Mouse (Mus musculus) intestine, postnatal 0 days (tissue): ENCODE data around the gene Dock11. TPM values are rescaled to one million over a fixed set of nuclear protein-coding genes. Genes with fewer than 3 reads are reported as not detected.

Experiments used
- ATAC-seq: fragments of 200-750 bp; cut with Nextera tagmentation; 2 replicates; pipeline ENCODE4 v1.8.0; 2017; ENCODE audit warnings: mild to moderate bottlenecking, moderate TSS enrichment, moderate library complexity
- H3K27ac ChIP-seq: fragments of 300-500 bp; sonication (generic); 2 replicates; pipeline ENCODE4 v1.5.1; 2014; ENCODE audit warnings: mild to moderate bottlenecking, low read depth, low read length, moderate library complexity
- H3K27me3 ChIP-seq: fragments of 300-500 bp; sonication (generic); replicated peaks from 2 replicates; pipeline ENCODE4 v1.6.1; 2014; ENCODE audit warnings: low read length, mixed read lengths; ENCODE audit not compliant: control insufficient read depth, insufficient read depth
- H3K36me3 ChIP-seq: fragments of 300-500 bp; sonication (generic); 2 replicates; pipeline ENCODE4 v1.6.1; 2014; ENCODE audit warnings: mild to moderate bottlenecking, moderate library complexity; ENCODE audit not compliant: control insufficient read depth, insufficient read depth
- H3K4me1 ChIP-seq: fragments of 300-500 bp; sonication (generic); replicated peaks from 2 replicates; pipeline ENCODE4 v1.6.1; 2014; ENCODE audit warnings: antibody characterized with exemption, low read length, mixed read lengths; ENCODE audit not compliant: control insufficient read depth, insufficient read depth
- H3K4me2 ChIP-seq: fragments of 300-500 bp; sonication (generic); replicated peaks from 2 replicates; pipeline ENCODE4 v1.6.1; 2014; ENCODE audit warnings: low read depth, mild to moderate bottlenecking, moderate library complexity
- H3K4me3 ChIP-seq: fragments of 300-500 bp; sonication (generic); 2 replicates; pipeline ENCODE4 v1.5.1; 2014; ENCODE audit warnings: low read depth, low read length
- H3K9ac ChIP-seq: fragments of 300-500 bp; sonication (generic); 2 replicates; pipeline ENCODE4 v1.6.1; 2014; ENCODE audit warnings: mild to moderate bottlenecking, low read depth, low read length
- H3K9me3 ChIP-seq: fragments of 300-500 bp; sonication (generic); 2 replicates; pipeline ENCODE4 v1.6.1; 2016; ENCODE audit warnings: mixed run types; ENCODE audit not compliant: control insufficient read depth
- CTCF ChIP-seq: sonication (generic); IDR thresholded peaks from 2 replicates; pipeline ENCODE4 v1.5.1; 2016; ENCODE audit warnings: low read depth, mild to moderate bottlenecking, control low read depth, antibody characterized with exemption, moderate library complexity
- WGBS: fragments of 180-500 bp; shearing (Covaris S2); extraction: QIAGEN DNeasy Blood & Tissue Kit; methylation state at CpG from one replicate; pipeline ENCODE4 v1.1.7; 2014; 5-methylcytosine and 5-hydroxymethylcytosine counted together
- polyA plus RNA-seq: library from polyadenylated mRNA; unstranded; fragments of >200 nt; fragmentation: Nextera tagmentation; extraction: Ambion mirVana; gene quantifications from 2 replicates; pipeline ENCODE4 v1.2.1, GENCODE M21; 2015

Gene Dock11
- polyA plus RNA-seq, 1 experiment from 2014 or later = 3.2 TPM

- Histone ChIP-seq H3K4me1 (no peaks in the 10 kb centered on the region), H3K9me3 (no peaks in the 10 kb centered on the region), H3K36me3 (no peaks in the 10 kb centered on the region), H3K27me3 (no peaks in the 10 kb centered on the region), H3K9ac (no peak overlapping the region), H3K4me3 (no peak overlapping the region), H3K27ac (no peak overlapping the region), H3K4me2 (no peak overlapping the region)
- ATAC-seq = no peak
- no peak for TF ChIP-seq CTCF
- WGBS = 71% methylated on average over 1 of the region's 1 CpGs
Observed at GRCm38 (mm10) chrX:35969276-35969675, 80.6 kb downstream of the Dock11 start.

- Histone ChIP-seq H3K36me3 (no peaks in the 10 kb centered on the region), H3K4me3 (no peak overlapping the region), H3K9ac (no peak overlapping the region), H3K4me1 (no peaks in the 10 kb centered on the region), H3K27ac (no peak overlapping the region), H3K27me3 (no peaks in the 10 kb centered on the region), H3K4me2 (no peak overlapping the region), H3K9me3 (no peaks in the 10 kb centered on the region)
- WGBS = 58% methylated on average over 5 of the region's 5 CpGs
- no peak for TF ChIP-seq CTCF
- ATAC-seq = no peak
Observed at GRCm38 (mm10) chrX:35976657-35977056, 88.0 kb downstream of the Dock11 start.

GRCm38 (mm10) chrX:35987981-35988380 lies 99.3 kb downstream of the Dock11 start:
- H3K4me1 ChIP-seq = no peaks in the 10 kb centered on the region
- H3K4me2 ChIP-seq = no peak overlapping the region
- H3K27me3 ChIP-seq = no peaks in the 10 kb centered on the region
- H3K36me3 ChIP-seq = no peaks in the 10 kb centered on the region
- TF ChIP-seq CTCF = no peak
- ATAC-seq = no peak
- WGBS = 91% methylated on average over 1 of the region's 1 CpGs
- H3K27ac ChIP-seq = no peak overlapping the region
- no peak overlapping the region for H3K4me3 ChIP-seq
- H3K9me3 ChIP-seq = no peaks in the 10 kb centered on the region
- H3K9ac ChIP-seq = no peak overlapping the region

GRCm38 (mm10) chrX:35990508-35991095 lies 102.0 kb downstream of the Dock11 start:
- WGBS = 85% methylated on average over 5 of the region's 5 CpGs
- Histone ChIP-seq H3K27me3 (no peaks in the 10 kb centered on the region), H3K27ac (no peak overlapping the region), H3K36me3 (no peaks in the 10 kb centered on the region), H3K4me3 (no peak overlapping the region), H3K9ac (no peak overlapping the region), H3K4me1 (no peaks in the 10 kb centered on the region), H3K9me3 (no peaks in the 10 kb centered on the region), H3K4me2 (no peak overlapping the region)
- no peak for TF ChIP-seq CTCF
- ATAC-seq = no peak

GRCm38 (mm10) chrX:35994226-35994625 lies 105.6 kb downstream of the Dock11 start:
- H3K4me3 ChIP-seq = no peak overlapping the region
- H3K27me3 ChIP-seq = no peaks in the 10 kb centered on the region
- no peaks in the 10 kb centered on the region for H3K36me3 ChIP-seq
- no peaks in the 10 kb centered on the region for H3K4me1 ChIP-seq
- TF ChIP-seq CTCF = no peak
- H3K27ac ChIP-seq = no peak overlapping the region
- ATAC-seq = no peak
- H3K9me3 ChIP-seq = no peaks in the 10 kb centered on the region
- WGBS = 77% methylated on average over 6 of the region's 6 CpGs
- no peak overlapping the region for H3K9ac ChIP-seq
- no peak overlapping the region for H3K4me2 ChIP-seq

GRCm38 (mm10) chrX:35997004-35997403 lies 108.4 kb downstream of the Dock11 start:
- Histone ChIP-seq H3K4me2 (no peak overlapping the region), H3K4me1 (no peaks in the 10 kb centered on the region), H3K27me3 (no peaks in the 10 kb centered on the region), H3K36me3 (no peaks in the 10 kb centered on the region), H3K9me3 (no peaks in the 10 kb centered on the region), H3K27ac (no peak overlapping the region), H3K4me3 (no peak overlapping the region), H3K9ac (no peak overlapping the region)
- peak; percentile 76 for TF ChIP-seq CTCF
- ATAC-seq = no peak
- WGBS = 13% methylated on average over 2 of the region's 2 CpGs
